Mouse (Mus musculus): Measurements from ENCODE around the gene Gm11639. TPM values are rescaled to one million over a fixed set of nuclear protein-coding genes. Genes with fewer than 3 reads are reported as not detected.

The Gm11639 gene
- 0.01 TPM in 1 of 2 replicates, not detected in the other for polyA plus RNA-seq (2012; rRNA removed)

DNA sequence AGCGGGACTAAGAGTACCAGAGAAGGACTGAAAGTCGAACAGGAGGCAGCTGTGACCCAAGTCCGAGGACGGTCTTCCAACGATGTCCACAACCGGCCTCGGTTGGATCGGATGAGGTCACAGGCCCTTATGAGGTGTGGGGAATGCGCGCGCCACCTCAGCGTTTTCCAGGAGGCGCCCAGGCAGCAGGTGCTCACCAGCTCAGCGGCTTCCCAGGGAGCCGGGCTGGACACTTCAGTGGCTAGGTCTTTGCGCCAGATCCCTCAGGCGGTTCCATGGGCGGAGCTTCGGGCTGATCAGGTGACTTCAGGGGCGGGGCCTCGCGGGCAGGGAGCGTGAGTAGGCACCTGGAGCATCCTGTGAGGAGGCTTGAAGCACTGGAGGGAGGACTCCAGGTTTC, at the start of gene Gm11639:
Gene Gm11639, plus strand, starts transcription at position 160 of the 400 bp plus-strand sequence.

DNA sequence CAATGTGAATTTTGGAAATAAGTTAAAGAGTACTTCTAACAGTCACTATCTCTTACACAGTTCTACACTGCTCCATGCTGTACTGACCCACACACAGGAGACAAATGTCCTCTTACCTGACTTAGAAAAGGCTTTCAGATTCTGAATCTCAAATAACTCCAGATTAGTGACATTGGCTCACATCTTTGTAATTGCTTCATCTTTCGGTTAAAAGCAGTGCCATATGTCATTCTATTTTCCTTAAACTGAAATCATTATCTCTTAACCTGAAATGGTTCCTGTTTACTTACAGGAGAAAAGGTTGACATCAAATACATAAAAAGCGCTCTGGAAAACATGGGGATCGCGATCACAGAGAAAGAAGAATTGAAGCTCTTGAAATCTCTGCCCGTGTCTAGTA, 377.8 kb downstream of the Gm11639 start, which contains the start of gene Efcab3:
Gene Efcab3, plus strand, starts transcription at position 301 of the 400 bp plus-strand sequence.

DNA sequence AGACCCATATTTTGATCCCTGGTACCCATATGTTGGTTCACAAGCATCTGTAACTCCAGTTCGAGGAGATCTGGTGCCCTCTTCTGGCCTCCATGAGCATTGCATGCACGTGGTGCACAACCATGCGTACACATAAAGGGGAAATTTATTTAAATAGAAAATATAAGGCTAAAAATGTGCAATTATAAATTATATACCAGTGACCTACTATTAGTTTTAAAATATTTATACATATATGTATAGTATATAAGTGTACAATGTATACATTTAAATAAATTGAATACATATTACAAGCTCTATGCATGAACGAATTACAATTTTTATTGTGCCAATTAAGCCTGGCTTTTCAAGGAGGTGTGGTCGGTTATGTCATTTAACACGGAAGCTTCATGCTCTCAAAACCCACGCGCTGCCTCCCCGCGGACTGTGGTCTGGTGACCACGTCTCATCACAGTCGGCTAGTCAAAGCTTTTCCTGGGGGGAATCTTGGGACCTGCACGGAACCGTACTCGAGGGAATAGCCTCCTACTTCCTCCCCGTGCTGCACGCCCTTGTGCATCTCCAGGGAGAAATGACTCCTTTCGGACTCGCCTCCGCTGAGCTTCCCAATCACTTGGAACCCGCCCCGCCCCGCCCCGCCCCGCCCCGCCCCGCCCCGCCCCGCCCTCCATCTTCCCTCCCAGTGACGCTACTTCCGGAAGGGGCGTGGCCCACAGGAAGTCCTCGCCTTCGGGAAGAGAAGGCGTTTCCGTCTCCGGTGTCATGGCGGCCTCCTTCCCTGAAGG, 440.4 kb downstream of the Gm11639 start, which contains the start of gene Mettl2:
Gene Mettl2, plus strand, starts transcription at position 691 of the 785 bp plus-strand sequence.

DNA sequence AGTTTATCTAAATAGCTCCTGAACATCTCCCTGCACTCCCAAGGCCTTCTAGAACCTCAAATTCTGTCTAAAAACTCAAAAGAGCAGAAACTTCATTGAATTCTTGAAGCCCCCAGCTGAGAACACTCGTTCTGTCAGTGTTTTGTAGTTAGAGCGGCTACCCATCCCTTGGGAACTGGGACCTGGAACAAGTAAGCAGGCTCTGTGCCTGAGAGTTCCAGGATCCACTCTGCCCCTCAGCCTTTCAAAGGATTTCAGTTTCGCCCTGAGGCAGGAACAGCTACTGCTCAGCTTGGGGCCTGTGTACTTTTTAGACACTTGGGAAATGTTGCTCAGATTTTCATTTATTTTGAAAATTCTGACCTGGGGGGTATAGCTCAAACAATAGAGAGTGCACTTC, 461.1 kb downstream of the Gm11639 start, which contains the start of gene Gm10842:
Gene Gm10842, plus strand, starts transcription at position 301 of the 400 bp plus-strand sequence.

Other genes with a start within 250 kb of the Gm11639 start
- gene Kansl1, start 216.8 kb upstream of the Gm11639 start, polyA plus RNA-seq (2012; rRNA removed), result 98.7 and 99.7 TPM in 2 replicates
- gene Cdc27, start 135.1 kb upstream of the Gm11639 start, polyA plus RNA-seq (2012; rRNA removed), result 30.6 and 51.3 TPM in 2 replicates
- 118 and 132 TPM in 2 replicates for gene Myl4, start 135.0 kb upstream of the Gm11639 start, polyA plus RNA-seq (2012; rRNA removed)
- gene Itgb3, start 77.7 kb upstream of the Gm11639 start, polyA plus RNA-seq (2012; rRNA removed), result 4.1 and 4.5 TPM in 2 replicates

Data from central nervous system, embryonic 11.5 days (tissue).